Mouse (Mus musculus): ENCODE results near the gene Ggt1. TPM values are rescaled to one million over a fixed set of nuclear protein-coding genes. Genes with fewer than 3 reads are reported as not detected.

The Ggt1 gene
- polyA plus RNA-seq, 1 experiment from 2014 or later: 2.1 TPM

- H3K27ac ChIP-seq (ENCODE audit: low read depth, low read length): no peak overlapping the region
- no peak overlapping the region for H3K9ac ChIP-seq (ENCODE audit: low read length)
- 63% methylated on average over 10 of the region's 10 CpGs for WGBS
- DNase-seq (ENCODE audit: low spot score, missing footprints) (no peak), ATAC-seq (ENCODE audit: low FRiP score) (no peak)
- no peaks in the 10 kb centered on the region for H3K9me3 ChIP-seq (ENCODE audit: control insufficient read depth, low read length)
- H3K4me3 ChIP-seq (ENCODE audit: low read depth, low read length): no peak overlapping the region
- H3K4me1 ChIP-seq (ENCODE audit: control insufficient read depth, insufficient read depth, low read length): no peaks in the 10 kb centered on the region
- H3K36me3 ChIP-seq (ENCODE audit: control insufficient read depth, insufficient read depth, low read length): no peaks in the 10 kb centered on the region
- H3K27me3 ChIP-seq (ENCODE audit: control insufficient read depth, insufficient read depth, low read length): no peaks in the 10 kb centered on the region; the same call in 1 of the 2 replicates
- H3K4me2 ChIP-seq: no peak overlapping the region
These were observed 11.8 kb downstream of the Ggt1 start for GRCm38 (mm10) chr10:75573181-75573580.

GRCm38 (mm10) chr10:75573965-75574364 is 12.6 kb downstream of the Ggt1 start:
- DNase-seq (ENCODE audit: low spot score, missing footprints): no peak
- no peak for ATAC-seq (ENCODE audit: low FRiP score)
- Histone ChIP-seq H3K27me3 (ENCODE audit: control insufficient read depth, insufficient read depth, low read length) (no peaks in the 10 kb centered on the region), H3K9me3 (ENCODE audit: control insufficient read depth, low read length) (no peaks in the 10 kb centered on the region), H3K4me1 (ENCODE audit: control insufficient read depth, insufficient read depth, low read length) (no peaks in the 10 kb centered on the region), H3K27ac (ENCODE audit: low read depth, low read length) (no peak overlapping the region), H3K4me2 (no peak overlapping the region), H3K36me3 (ENCODE audit: control insufficient read depth, insufficient read depth, low read length) (no peaks in the 10 kb centered on the region), H3K4me3 (ENCODE audit: low read depth, low read length) (no peak overlapping the region), H3K9ac (ENCODE audit: low read length) (no peak overlapping the region)
- 86% methylated on average over 9 of the region's 9 CpGs for WGBS

GRCm38 (mm10) chr10:75579129-75579528 is 17.7 kb downstream of the Ggt1 start:
- no peak for ATAC-seq (ENCODE audit: low FRiP score)
- Histone ChIP-seq H3K4me2 (no peak overlapping the region), H3K27me3 (ENCODE audit: control insufficient read depth, insufficient read depth, low read length) (no peaks in the 10 kb centered on the region; the same call in 1 of the 2 replicates), H3K4me1 (ENCODE audit: control insufficient read depth, insufficient read depth, low read length) (no peaks in the 10 kb centered on the region), H3K9me3 (ENCODE audit: control insufficient read depth, low read length) (no peaks in the 10 kb centered on the region), H3K9ac (ENCODE audit: low read length) (no peak overlapping the region), H3K36me3 (ENCODE audit: control insufficient read depth, insufficient read depth, low read length) (no peaks in the 10 kb centered on the region), H3K27ac (ENCODE audit: low read depth, low read length) (no peak overlapping the region), H3K4me3 (ENCODE audit: low read depth, low read length) (no peak overlapping the region)
- no peak for DNase-seq (ENCODE audit: low spot score, missing footprints)
- 84% methylated on average over 6 of the region's 6 CpGs for WGBS

GRCm38 (mm10) chr10:75585876-75586552 is 24.6 kb downstream of the Ggt1 start:
- no peaks in the 10 kb centered on the region for H3K9me3 ChIP-seq (ENCODE audit: control insufficient read depth, low read length)
- H3K27me3 ChIP-seq (ENCODE audit: control insufficient read depth, insufficient read depth, low read length): no peaks in the 10 kb centered on the region; the same call in 1 of the 2 replicates
- no peak overlapping the region for H3K9ac ChIP-seq (ENCODE audit: low read length)
- DNase-seq (ENCODE audit: low spot score, missing footprints) (peak; percentile 99), ATAC-seq (ENCODE audit: low FRiP score) (peak; percentile 81)
- H3K27ac ChIP-seq (ENCODE audit: low read depth, low read length): no peak overlapping the region
- H3K4me1 ChIP-seq (ENCODE audit: control insufficient read depth, insufficient read depth, low read length): 0 out of 2 replicates have a peak, but pooled peaks cover 2% of the 10 kb centered on the region
- H3K4me2 ChIP-seq: no peak overlapping the region
- H3K36me3 ChIP-seq (ENCODE audit: control insufficient read depth, insufficient read depth, low read length): no peaks in the 10 kb centered on the region
- H3K4me3 ChIP-seq (ENCODE audit: low read depth, low read length): no peak overlapping the region
- WGBS: 25% methylated on average over 20 of the region's 20 CpGs

GRCm38 (mm10) chr10:75586553-75586879 is 25.1 kb downstream of the Ggt1 start:
- H3K4me2 ChIP-seq: no peak overlapping the region
- H3K9ac ChIP-seq (ENCODE audit: low read length): no peak overlapping the region
- H3K27me3 ChIP-seq (ENCODE audit: control insufficient read depth, insufficient read depth, low read length): no peaks in the 10 kb centered on the region; the same call in 1 of the 2 replicates
- DNase-seq (ENCODE audit: low spot score, missing footprints) (no peak), ATAC-seq (ENCODE audit: low FRiP score) (peak; percentile 22; the same call in 1 of the 2 replicates)
- H3K4me3 ChIP-seq (ENCODE audit: low read depth, low read length): no peak overlapping the region
- H3K36me3 ChIP-seq (ENCODE audit: control insufficient read depth, insufficient read depth, low read length): no peaks in the 10 kb centered on the region
- 87% methylated on average over 1 of the region's 1 CpGs for WGBS
- no peaks in the 10 kb centered on the region for H3K9me3 ChIP-seq (ENCODE audit: control insufficient read depth, low read length)
- H3K4me1 ChIP-seq (ENCODE audit: control insufficient read depth, insufficient read depth, low read length): 0 out of 2 replicates have a peak, but pooled peaks cover 2% of the 10 kb centered on the region
- no peak overlapping the region for H3K27ac ChIP-seq (ENCODE audit: low read depth, low read length)

GRCm38 (mm10) chr10:75587781-75588180 is 26.4 kb downstream of the Ggt1 start:
- Histone ChIP-seq H3K9me3 (ENCODE audit: control insufficient read depth, low read length) (no peaks in the 10 kb centered on the region), H3K4me2 (no peak overlapping the region), H3K36me3 (ENCODE audit: control insufficient read depth, insufficient read depth, low read length) (no peaks in the 10 kb centered on the region), H3K4me3 (ENCODE audit: low read depth, low read length) (no peak overlapping the region), H3K9ac (ENCODE audit: low read length) (no peak overlapping the region), H3K4me1 (ENCODE audit: control insufficient read depth, insufficient read depth, low read length) (0 out of 2 replicates have a peak, but pooled peaks cover 2% of the 10 kb centered on the region), H3K27me3 (ENCODE audit: control insufficient read depth, insufficient read depth, low read length) (no peaks in the 10 kb centered on the region; the same call in 1 of the 2 replicates), H3K27ac (ENCODE audit: low read depth, low read length) (no peak overlapping the region)
- WGBS: 88% methylated on average over 4 of the region's 4 CpGs
- ATAC-seq (ENCODE audit: low FRiP score) (no peak), DNase-seq (ENCODE audit: low spot score, missing footprints) (no peak)

- DNase-seq (ENCODE audit: low spot score, missing footprints) (no peak), ATAC-seq (ENCODE audit: low FRiP score) (no peak)
- Histone ChIP-seq H3K4me3 (ENCODE audit: low read depth, low read length) (no peak overlapping the region), H3K9me3 (ENCODE audit: control insufficient read depth, low read length) (no peaks in the 10 kb centered on the region), H3K36me3 (ENCODE audit: control insufficient read depth, insufficient read depth, low read length) (no peaks in the 10 kb centered on the region), H3K4me2 (no peak overlapping the region), H3K9ac (ENCODE audit: low read length) (no peak overlapping the region), H3K4me1 (ENCODE audit: control insufficient read depth, insufficient read depth, low read length) (0 out of 2 replicates have a peak, but pooled peaks cover 2% of the 10 kb centered on the region), H3K27me3 (ENCODE audit: control insufficient read depth, insufficient read depth, low read length) (no peaks in the 10 kb centered on the region; the same call in 1 of the 2 replicates), H3K27ac (ENCODE audit: low read depth, low read length) (no peak overlapping the region)
- WGBS: 80% methylated on average over 5 of the region's 5 CpGs
These were observed 26.9 kb downstream of the Ggt1 start for GRCm38 (mm10) chr10:75588336-75588735.

- WGBS: 54% methylated on average over 5 of the region's 5 CpGs
- Histone ChIP-seq H3K9me3 (ENCODE audit: control insufficient read depth, low read length) (no peaks in the 10 kb centered on the region), H3K4me1 (ENCODE audit: control insufficient read depth, insufficient read depth, low read length) (0 out of 2 replicates have a peak, but pooled peaks cover 2% of the 10 kb centered on the region), H3K9ac (ENCODE audit: low read length) (no peak within 1 kb of the TSS), H3K36me3 (ENCODE audit: control insufficient read depth, insufficient read depth, low read length) (no peaks in the 10 kb centered on the region), H3K4me3 (ENCODE audit: low read depth, low read length) (no peak within 1 kb of the TSS), H3K27me3 (ENCODE audit: control insufficient read depth, insufficient read depth, low read length) (no peaks in the 10 kb centered on the region; the same call in 1 of the 2 replicates), H3K27ac (ENCODE audit: low read depth, low read length) (no peak within 1 kb of the TSS), H3K4me2 (no peak within 1 kb of the TSS)
- DNase-seq (ENCODE audit: low spot score, missing footprints): no peak
- no peak for ATAC-seq (ENCODE audit: low FRiP score)
These were observed 27.7 kb downstream of the Ggt1 start, which contains the start of gene Ggt5 for GRCm38 (mm10) chr10:75589129-75589528. Gene Ggt5, plus strand, starts transcription at chr10:75589340.

- Histone ChIP-seq H3K4me1 (ENCODE audit: control insufficient read depth, insufficient read depth, low read length) (0 out of 2 replicates have a peak, but pooled peaks cover 2% of the 10 kb centered on the region), H3K9ac (ENCODE audit: low read length) (no peak overlapping the region), H3K36me3 (ENCODE audit: control insufficient read depth, insufficient read depth, low read length) (no peaks in the 10 kb centered on the region), H3K9me3 (ENCODE audit: control insufficient read depth, low read length) (no peaks in the 10 kb centered on the region), H3K27ac (ENCODE audit: low read depth, low read length) (no peak overlapping the region), H3K4me3 (ENCODE audit: low read depth, low read length) (no peak overlapping the region), H3K27me3 (ENCODE audit: control insufficient read depth, insufficient read depth, low read length) (no peaks in the 10 kb centered on the region; the same call in 1 of the 2 replicates), H3K4me2 (no peak overlapping the region)
- 85% methylated on average over 16 of the region's 16 CpGs for WGBS
- DNase-seq (ENCODE audit: low spot score, missing footprints): no peak
- ATAC-seq (ENCODE audit: low FRiP score): no peak
These were observed 28.2 kb downstream of the Ggt1 start for GRCm38 (mm10) chr10:75589651-75590050.
